Mouse (Mus musculus) CH12.LX (cell line): Measurements from ENCODE around the gene Arid4a.

ENCODE experiments used
- CHD1 ChIP-seq: IDR thresholded peaks from 2 replicates; pipeline ENCODE4 v1.6.1; 2012; ENCODE audit warnings: low read depth, low read length, improper control_type of control experiment, inconsistent platforms
- CTCF ChIP-seq, 2 experiments: IDR thresholded peaks in 1 of 2; conservative IDR thresholded peaks in 1 of 2; 2 replicates each; pipeline ENCODE4 v1.5.1; 2011 to 2012; ENCODE audit warnings: low read depth in 2 of 2, low read length in 2 of 2, improper control_type of control experiment in 1 of 2, inconsistent platforms in 1 of 2, mild to moderate bottlenecking in 1 of 2, moderate library complexity in 1 of 2
- E2F4 ChIP-seq: IDR thresholded peaks from 2 replicates; pipeline ENCODE4 v1.6.1; 2011; ENCODE audit warnings: low read depth, low read length, improper control_type of control experiment; ENCODE audit not compliant: insufficient replicate concordance
- ELF1 ChIP-seq: IDR thresholded peaks from 2 replicates; pipeline ENCODE4 v1.6.1; 2014; ENCODE audit warnings: low read depth, mild to moderate bottlenecking, inconsistent platforms, low read length, improper control_type of control experiment
- GABPA ChIP-seq: IDR thresholded peaks from 2 replicates; pipeline ENCODE4 v1.6.1; 2012; ENCODE audit warnings: low read depth, low read length, improper control_type of control experiment, inconsistent platforms; ENCODE audit not compliant: insufficient replicate concordance
- MAFK ChIP-seq: IDR thresholded peaks from 2 replicates; pipeline ENCODE4 v1.6.1; 2011; ENCODE audit warnings: low read length, improper control_type of control experiment; ENCODE audit not compliant: insufficient replicate concordance
- MAX ChIP-seq: IDR thresholded peaks from 2 replicates; pipeline ENCODE4 v1.6.1; 2011; ENCODE audit warnings: low read length, improper control_type of control experiment
- MYC ChIP-seq: IDR thresholded peaks from 2 replicates; pipeline ENCODE4 v1.6.1; 2011; ENCODE audit warnings: low read depth, mild to moderate bottlenecking, improper control_type of control experiment, low read length
- NELFE ChIP-seq: IDR thresholded peaks from 2 replicates; pipeline ENCODE4 v1.6.1; 2011; ENCODE audit warnings: low read depth, low read length, improper control_type of control experiment
- NRF1 ChIP-seq: IDR thresholded peaks from 2 replicates; pipeline ENCODE4 v1.6.1; 2014; ENCODE audit warnings: low read depth, mild to moderate bottlenecking, inconsistent platforms, low read length, improper control_type of control experiment, moderate library complexity
- POLR2A ChIP-seq: IDR thresholded peaks from 2 replicates; pipeline ENCODE4 v1.6.1; 2011; ENCODE audit warnings: low read depth, mild to moderate bottlenecking, improper control_type of control experiment, low read length
- POLR2AphosphoS2 ChIP-seq: IDR thresholded peaks from 2 replicates; pipeline ENCODE4 v1.6.1; 2011; ENCODE audit warnings: low read depth, low read length, improper control_type of control experiment
- USF1 ChIP-seq: IDR thresholded peaks from 2 replicates; pipeline ENCODE4 v1.6.1; 2014; ENCODE audit warnings: low read depth, mild to moderate bottlenecking, inconsistent platforms, low read length, improper control_type of control experiment
- USF2 ChIP-seq: conservative IDR thresholded peaks from 2 replicates; pipeline ENCODE4 v1.6.1; 2011; ENCODE audit warnings: low read depth, low read length, improper control_type of control experiment

- no peak for TF ChIP-seq POLR2A
- no peak for TF ChIP-seq NELFE
- TF ChIP-seq USF1: no peak
- no peak for TF ChIP-seq POLR2AphosphoS2
- no peak for TF ChIP-seq ELF1
- TF ChIP-seq MAFK: no peak
- TF ChIP-seq MYC: no peak
- no peak for TF ChIP-seq CTCF (conservative IDR thresholded peaks at IDR 0.05 in 1 of 2, IDR thresholded peaks at IDR 0.05 in 1 of 2; ENCODE audit: low read depth in 2 of 2, low read length in 2 of 2)
- TF ChIP-seq CHD1: no peak
- TF ChIP-seq NRF1: no peak
- no peak for TF ChIP-seq GABPA
- no peak for TF ChIP-seq USF2
- no peak for TF ChIP-seq MAX
- TF ChIP-seq E2F4: no peak
These were observed 6.0 kb upstream of the Arid4a start for GRCm38 (mm10) chr12:71009769-71010168.
